Mouse (Mus musculus) midbrain, embryonic 11.5 days (tissue): ENCODE measurements around the gene Ngly1. TPM values are rescaled to one million over a fixed set of nuclear protein-coding genes. Genes with fewer than 3 reads are reported as not detected.
A peak's percentile ranks its signal among the peaks of the same experiment; 100 is the strongest.

Experiments
- ATAC-seq: fragments of 200-750 bp; cut with Nextera tagmentation; 2 replicates; pipeline ENCODE4 v1.8.0; 2017; ENCODE audit warnings: moderate TSS enrichment, moderate library complexity; ENCODE audit not compliant: low FRiP score
- DNase-seq: peaks from one replicate; pipeline ENCODE4 v3.0.0; 2015; ENCODE audit warnings: low spot score; ENCODE audit errors: missing footprints
- H3K27ac ChIP-seq: fragments of 300-500 bp; sonication (generic); 2 replicates; pipeline ENCODE4 v1.5.1; 2014; ENCODE audit warnings: low read depth, low read length
- H3K27me3 ChIP-seq: fragments of 300-500 bp; sonication (generic); 2 replicates; pipeline ENCODE4 v1.6.1; 2014; ENCODE audit warnings: mild to moderate bottlenecking, low read length, moderate library complexity, mixed read lengths; ENCODE audit not compliant: control insufficient read depth, insufficient read depth
- H3K36me3 ChIP-seq: fragments of 300-500 bp; sonication (generic); 2 replicates; pipeline ENCODE4 v1.6.1; 2014; ENCODE audit warnings: mild to moderate bottlenecking, low read length, moderate library complexity, mixed read lengths; ENCODE audit not compliant: control insufficient read depth, insufficient read depth
- H3K4me1 ChIP-seq: fragments of 300-500 bp; sonication (generic); 2 replicates; pipeline ENCODE4 v1.6.1; 2014; ENCODE audit warnings: low read length; ENCODE audit not compliant: control insufficient read depth, insufficient read depth
- H3K4me2 ChIP-seq: fragments of 300-500 bp; sonication (generic); 2 replicates; pipeline ENCODE4 v1.6.1; 2014; ENCODE audit warnings: mild to moderate bottlenecking, moderate library complexity
- H3K4me3 ChIP-seq: fragments of 300-500 bp; sonication (generic); 2 replicates; pipeline ENCODE4 v1.5.1; 2014; ENCODE audit warnings: low read depth, low read length
- H3K9ac ChIP-seq: fragments of 300-500 bp; sonication (generic); 2 replicates; pipeline ENCODE4 v1.6.1; 2014; ENCODE audit warnings: low read length
- H3K9me3 ChIP-seq: fragments of 300-500 bp; sonication (generic); 2 replicates; pipeline ENCODE4 v1.6.1; 2016; ENCODE audit warnings: low read length; ENCODE audit not compliant: control insufficient read depth
- WGBS: fragments of 180-500 bp; shearing (Covaris S2); extraction: QIAGEN DNeasy Blood & Tissue Kit; methylation state at CpG from one replicate; pipeline ENCODE4 v1.1.7; 2014; 5-methylcytosine and 5-hydroxymethylcytosine counted together
- polyA plus RNA-seq: library from polyadenylated mRNA; unstranded; fragments of >200 nt; fragmentation: Nextera tagmentation; extraction: Ambion mirVana; gene quantifications from 2 replicates; pipeline ENCODE4 v1.2.1, GENCODE M21; 2014

Gene Ngly1
- polyA plus RNA-seq, 1 experiment from 2014 or later, result 22.0 TPM

DNA sequence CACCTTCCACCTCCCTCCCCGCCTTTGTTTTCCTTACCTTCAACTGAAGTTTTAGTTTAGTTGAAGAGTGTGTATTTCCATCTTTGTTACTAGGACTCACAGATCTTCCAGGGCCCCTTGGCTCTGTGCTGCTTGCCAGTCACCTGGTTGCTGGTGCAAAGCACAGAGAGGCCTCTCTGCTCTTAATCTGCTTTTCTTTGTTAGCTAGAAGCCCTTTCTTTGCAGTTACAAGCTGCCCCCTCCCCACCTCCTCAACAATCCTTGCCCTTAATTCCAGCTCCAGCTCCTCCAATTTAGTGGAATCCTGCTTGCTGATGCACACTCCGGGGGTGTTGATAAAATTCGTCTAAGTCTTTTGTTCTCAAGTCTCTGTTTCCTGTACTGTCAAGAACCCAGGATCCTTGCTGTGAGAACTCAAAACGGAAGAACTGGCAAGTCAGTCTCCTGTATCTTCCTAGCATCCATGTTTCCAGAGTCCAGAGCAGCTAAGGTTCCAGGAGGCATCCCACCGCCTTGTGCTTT is 79.9 kb downstream of the Ngly1 start:
- WGBS, result 14% methylated on average over 5 of the region's 5 CpGs
- Histone ChIP-seq H3K4me2 (no peak overlapping the region), H3K4me3 (no peak overlapping the region), H3K9me3 (no peaks in the 10 kb centered on the region), H3K27ac (no peak overlapping the region), H3K4me1 (peaks cover 11% of the 10 kb centered on the region), H3K36me3 (no peaks in the 10 kb centered on the region), H3K9ac (peak overlapping the region; percentile 20; the same call in 1 of the 2 replicates), H3K27me3 (no peaks in the 10 kb centered on the region)
- DNase-seq, result peak; percentile 85
- ATAC-seq, result peak; percentile 61

DNA sequence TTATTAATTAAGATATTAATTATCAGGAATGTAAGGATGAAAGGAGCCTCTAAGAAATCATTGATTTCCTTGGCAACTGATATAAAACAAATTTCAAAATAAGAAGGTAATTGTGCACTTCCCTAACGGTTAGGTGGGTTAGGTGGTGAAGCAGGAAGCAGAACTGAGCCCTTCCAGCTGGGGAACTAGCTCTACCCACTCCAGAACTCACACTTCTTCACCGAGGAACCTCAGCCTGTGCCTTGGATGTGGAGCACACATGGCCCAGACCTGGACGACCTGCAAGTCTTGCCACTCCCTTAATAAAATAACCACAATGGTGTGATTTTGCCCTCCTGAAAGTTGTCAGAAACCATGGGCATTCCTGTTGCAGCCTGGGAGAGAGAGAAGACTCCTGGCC is 80.7 kb downstream of the Ngly1 start:
- DNase-seq, result peak; percentile 77
- no peak overlapping the region for H3K9ac ChIP-seq

DNA sequence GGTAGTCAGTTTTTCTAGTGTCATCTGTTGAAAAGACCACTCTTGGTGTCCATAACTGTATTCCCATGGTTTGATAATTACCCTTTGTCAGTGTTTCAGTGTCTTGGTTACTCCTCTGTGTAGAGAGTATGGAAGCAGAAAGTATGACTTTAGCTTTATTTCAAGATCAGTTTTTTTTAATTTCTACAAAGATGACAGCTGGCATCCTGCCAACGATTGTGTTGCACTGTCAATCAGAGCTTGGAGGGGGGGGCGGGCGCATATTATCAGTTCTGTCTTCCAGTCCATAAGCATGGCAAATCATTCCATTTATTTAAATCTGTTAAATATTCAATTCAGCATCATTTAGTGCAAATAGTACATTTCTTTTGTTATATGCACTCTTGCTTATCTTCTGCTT is 85.2 kb downstream of the Ngly1 start:
- no peak for DNase-seq
- WGBS, result 89% methylated on average over 3 of the region's 3 CpGs
- ATAC-seq, result no peak

More for the DNA sequence above, 80.7 kb downstream of the Ngly1 start:
- H3K4me3 ChIP-seq, result no peak overlapping the region
- WGBS, result 76% methylated on average over 3 of the region's 3 CpGs
- no peaks in the 10 kb centered on the region for H3K9me3 ChIP-seq
- H3K4me1 ChIP-seq, result peaks cover 11% of the 10 kb centered on the region
- no peak overlapping the region for H3K4me2 ChIP-seq
- H3K27me3 ChIP-seq, result no peaks in the 10 kb centered on the region
- ATAC-seq, result no peak
- H3K36me3 ChIP-seq, result no peaks in the 10 kb centered on the region
- no peak overlapping the region for H3K27ac ChIP-seq

DNA sequence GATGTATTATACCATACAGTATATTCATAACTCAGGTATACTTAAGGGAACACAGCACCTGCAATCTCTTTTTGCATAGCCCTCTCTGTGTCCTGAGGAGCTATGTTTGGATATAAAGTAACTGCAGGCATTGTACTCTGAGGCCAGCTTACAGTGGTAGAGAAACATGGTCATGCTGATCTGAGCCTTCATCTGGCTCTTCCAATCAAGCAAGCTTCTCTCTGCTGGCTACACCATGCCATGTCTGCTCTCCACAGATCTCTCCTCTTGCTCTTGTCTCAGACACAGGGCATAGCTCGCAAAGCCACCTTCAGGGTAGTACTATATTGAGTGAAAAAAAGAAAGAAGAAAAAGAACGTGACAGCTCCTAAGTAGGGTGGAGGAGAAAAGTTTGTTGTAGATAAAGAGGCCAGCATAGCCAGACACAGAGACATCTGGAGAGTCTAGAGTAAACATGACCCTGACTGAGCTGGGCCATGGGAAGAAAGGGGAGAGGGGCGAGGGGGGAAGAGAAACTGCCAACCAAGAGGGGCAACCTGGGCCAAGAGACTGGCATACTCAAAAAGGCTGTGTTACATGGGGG is 86.8 kb downstream of the Ngly1 start:
- ATAC-seq, result no peak
- Histone ChIP-seq H3K4me3 (no peak overlapping the region), H3K9me3 (no peaks in the 10 kb centered on the region), H3K4me1 (no peaks in the 10 kb centered on the region), H3K9ac (no peak overlapping the region), H3K36me3 (no peaks in the 10 kb centered on the region), H3K27ac (no peak overlapping the region), H3K4me2 (no peak overlapping the region), H3K27me3 (no peaks in the 10 kb centered on the region)
- DNase-seq, result no peak
- 69% methylated on average over 3 of the region's 3 CpGs for WGBS

More for the DNA sequence above, 85.2 kb downstream of the Ngly1 start:
- H3K4me1 ChIP-seq, result peaks cover 2% of the 10 kb centered on the region
- H3K27ac ChIP-seq, result no peak overlapping the region
- H3K9ac ChIP-seq, result no peak overlapping the region
- H3K9me3 ChIP-seq, result no peaks in the 10 kb centered on the region
- no peak overlapping the region for H3K4me3 ChIP-seq
- no peak overlapping the region for H3K4me2 ChIP-seq
- no peaks in the 10 kb centered on the region for H3K36me3 ChIP-seq
- H3K27me3 ChIP-seq, result no peaks in the 10 kb centered on the region

DNA sequence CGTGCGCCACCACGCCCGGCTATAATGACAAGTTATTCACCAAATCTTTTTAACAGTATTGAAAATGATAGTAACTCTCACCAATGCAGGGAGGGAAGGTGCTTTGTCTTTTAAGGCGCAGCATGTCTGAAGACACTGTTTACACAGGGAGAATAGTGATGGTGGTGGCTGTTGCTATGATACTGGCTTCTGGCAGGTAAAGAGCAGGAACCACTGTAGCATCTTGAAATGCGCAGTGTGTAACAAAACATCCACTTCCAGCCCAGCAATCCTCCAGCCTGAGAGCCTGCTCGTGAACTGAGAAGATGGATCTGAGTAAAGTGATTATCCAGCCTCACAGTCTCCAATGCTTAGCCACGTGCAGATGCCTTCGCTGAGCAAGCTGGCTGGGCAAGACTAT is 98.4 kb downstream of the Ngly1 start:
- 70% methylated on average over 9 of the region's 9 CpGs for WGBS

DNA sequence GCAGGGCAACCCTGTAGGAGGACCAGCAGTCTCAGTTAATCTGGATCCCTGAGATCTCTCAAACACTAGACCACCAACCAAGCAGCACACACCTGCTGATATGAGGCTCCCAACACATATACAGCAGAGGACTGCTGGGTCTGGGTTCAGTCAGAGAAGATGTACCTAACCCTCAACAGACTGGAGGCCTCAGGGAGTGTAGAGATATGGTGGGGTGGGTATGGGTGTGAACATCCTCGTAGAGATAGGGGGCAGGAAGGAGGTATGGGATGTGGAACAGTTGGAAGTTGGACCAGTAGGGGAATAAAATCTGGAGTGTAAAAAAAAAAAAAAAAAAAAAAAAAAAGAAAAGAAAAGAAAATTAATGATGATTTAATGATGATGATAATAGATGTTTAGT is 110.6 kb downstream of the Ngly1 start:
- no peaks in the 10 kb centered on the region for H3K27me3 ChIP-seq
- H3K9ac ChIP-seq, result no peak overlapping the region
- H3K4me3 ChIP-seq, result no peak overlapping the region
- no peak overlapping the region for H3K27ac ChIP-seq
- no peak overlapping the region for H3K4me2 ChIP-seq
- H3K4me1 ChIP-seq, result peaks cover 4% of the 10 kb centered on the region
- WGBS, result 85% methylated on average over 1 of the region's 1 CpGs
- DNase-seq, result no peak
- H3K36me3 ChIP-seq, result no peaks in the 10 kb centered on the region
- no peaks in the 10 kb centered on the region for H3K9me3 ChIP-seq
- ATAC-seq, result no peak

More for the DNA sequence above, 98.4 kb downstream of the Ngly1 start:
- Histone ChIP-seq H3K27ac (no peak overlapping the region), H3K4me2 (no peak overlapping the region), H3K9ac (no peak overlapping the region), H3K27me3 (no peaks in the 10 kb centered on the region), H3K9me3 (no peaks in the 10 kb centered on the region), H3K36me3 (no peaks in the 10 kb centered on the region), H3K4me1 (no peaks in the 10 kb centered on the region), H3K4me3 (no peak overlapping the region)
- DNase-seq, result no peak
- ATAC-seq, result no peak

Other genes with a start within 250 kb of the Ngly1 start
- gene Oxsm, start 528 bp downstream of the Ngly1 start, polyA plus RNA-seq, result 1.3 and 1.8 TPM in 2 replicates
- gene Top2b, start 115.9 kb downstream of the Ngly1 start, polyA plus RNA-seq, result 159 and 186 TPM in 2 replicates